Mouse (Mus musculus) heart, embryonic 16.5 days (tissue): ENCODE measurements around the gene Lingo1. TPM values are rescaled to one million over a fixed set of nuclear protein-coding genes. Genes with fewer than 3 reads are reported as not detected.
A peak's percentile ranks its signal among the peaks of the same experiment; 100 is the strongest.

Source experiments
- ATAC-seq: fragments of 200-750 bp; cut with Nextera tagmentation; replicated peaks from 2 replicates; pipeline ENCODE4 v1.8.0; 2017; ENCODE audit warnings: moderate number of reproducible peaks; ENCODE audit not compliant: insufficient read depth, low FRiP score; ENCODE audit errors: extremely low read depth
- H3K27ac ChIP-seq: fragments of 300-500 bp; sonication (generic); 2 replicates; pipeline ENCODE4 v1.5.1; 2014; ENCODE audit warnings: mild to moderate bottlenecking, low read length, control low read depth, moderate library complexity
- H3K27me3 ChIP-seq: fragments of 300-500 bp; sonication (generic); 2 replicates; pipeline ENCODE4 v1.6.1; 2014; ENCODE audit warnings: low read length, mixed read lengths; ENCODE audit not compliant: control insufficient read depth, insufficient read depth
- H3K36me3 ChIP-seq: fragments of 300-500 bp; sonication (generic); 2 replicates; pipeline ENCODE4 v1.6.1; 2014; ENCODE audit not compliant: control insufficient read depth, insufficient read depth
- H3K4me1 ChIP-seq: fragments of 300-500 bp; sonication (generic); 2 replicates; pipeline ENCODE4 v1.6.1; 2014; ENCODE audit warnings: low read length, mixed read lengths; ENCODE audit not compliant: control insufficient read depth, insufficient read depth
- H3K4me2 ChIP-seq: fragments of 300-500 bp; sonication (generic); 2 replicates; pipeline ENCODE4 v1.6.1; 2014; ENCODE audit warnings: low read depth, mild to moderate bottlenecking, control low read depth, low read length
- H3K4me3 ChIP-seq: fragments of 300-500 bp; sonication (generic); 2 replicates; pipeline ENCODE4 v1.5.1; 2014; ENCODE audit warnings: mild to moderate bottlenecking, control low read depth, low read length
- H3K9ac ChIP-seq: fragments of 300-500 bp; sonication (generic); 2 replicates; pipeline ENCODE4 v1.6.1; 2014; ENCODE audit warnings: low read length, control low read depth
- H3K9me3 ChIP-seq: fragments of 300-500 bp; sonication (generic); replicated peaks from 2 replicates; pipeline ENCODE4 v1.6.1; 2016; ENCODE audit warnings: low read length; ENCODE audit not compliant: control insufficient read depth
- WGBS: fragments of 180-500 bp; shearing (Covaris S2); extraction: QIAGEN DNeasy Blood & Tissue Kit; methylation state at CpG from one replicate; pipeline ENCODE4 v1.1.7; 2014; 5-methylcytosine and 5-hydroxymethylcytosine counted together
- polyA plus RNA-seq: library from polyadenylated mRNA; unstranded; fragments of >200 nt; fragmentation: Nextera tagmentation; extraction: Ambion mirVana; gene quantifications from 2 replicates; pipeline ENCODE4 v1.2.1, GENCODE M21; 2015

Gene Lingo1
- 1.3 and 1.8 TPM in 2 replicates for polyA plus RNA-seq

DNA sequence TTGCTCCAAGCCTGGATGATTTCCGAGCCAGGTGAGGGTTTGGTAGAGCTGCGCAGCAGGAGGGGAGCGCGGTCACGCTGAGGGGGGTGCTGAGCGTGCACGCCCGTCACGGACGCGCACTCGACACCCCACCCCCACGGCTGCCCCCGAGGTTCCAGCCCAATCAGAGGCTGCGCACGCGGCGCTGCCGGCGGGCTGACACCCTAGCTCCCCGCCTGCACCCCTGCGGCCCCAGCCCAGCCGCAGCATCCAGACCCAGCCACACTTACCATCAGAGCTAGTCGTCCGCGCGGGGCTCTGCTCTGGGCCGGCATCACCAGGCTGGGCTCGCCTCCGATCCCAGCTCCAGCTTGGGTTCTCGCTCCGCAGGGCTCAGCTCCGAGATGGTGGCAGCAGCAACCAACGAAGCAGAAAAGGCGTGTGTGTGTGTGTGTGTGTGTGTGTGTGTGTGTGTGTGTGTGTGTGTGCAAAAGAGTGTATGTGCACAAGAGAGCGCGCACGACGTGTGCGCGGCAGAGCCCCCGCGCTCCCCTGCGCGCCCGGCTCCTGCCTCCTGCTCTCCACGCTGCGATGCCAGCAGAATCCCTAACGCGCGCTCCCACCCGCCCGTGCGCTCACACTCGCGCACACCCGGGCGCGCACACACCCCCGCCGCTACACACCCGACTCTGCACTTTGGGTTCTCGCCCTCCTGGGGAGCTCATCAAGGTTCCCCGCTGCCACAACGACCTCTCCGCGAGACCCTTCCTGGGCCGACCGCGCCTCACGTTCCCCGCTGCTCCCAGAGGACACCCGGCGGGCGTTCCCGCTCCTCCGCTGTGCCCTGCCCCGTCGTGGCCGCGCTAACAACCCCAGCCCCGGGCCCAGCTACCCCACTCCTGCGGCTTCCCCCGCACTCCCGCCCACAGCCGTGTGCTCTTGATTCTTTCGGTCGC is at the start of gene Lingo1:
Gene Lingo1, minus strand, starts transcription at position 748 of the 935 bp plus-strand sequence.
- Histone ChIP-seq H3K36me3 (no peaks in the 10 kb centered on the region), H3K4me3 (peak within 1 kb of the TSS; percentile 54), H3K9ac (peak within 1 kb of the TSS; percentile 4; the same call in 1 of the 2 replicates), H3K27ac (no peak within 1 kb of the TSS), H3K4me2 (peak within 1 kb of the TSS; percentile 83), H3K27me3 (peaks cover 66% of the 10 kb centered on the region), H3K9me3 (no peaks in the 10 kb centered on the region), H3K4me1 (peaks cover 10% of the 10 kb centered on the region; the same call in 1 of the 2 replicates)
- under 1% methylated on average over 86 of the region's 88 CpGs for WGBS
- no peak for ATAC-seq

DNA sequence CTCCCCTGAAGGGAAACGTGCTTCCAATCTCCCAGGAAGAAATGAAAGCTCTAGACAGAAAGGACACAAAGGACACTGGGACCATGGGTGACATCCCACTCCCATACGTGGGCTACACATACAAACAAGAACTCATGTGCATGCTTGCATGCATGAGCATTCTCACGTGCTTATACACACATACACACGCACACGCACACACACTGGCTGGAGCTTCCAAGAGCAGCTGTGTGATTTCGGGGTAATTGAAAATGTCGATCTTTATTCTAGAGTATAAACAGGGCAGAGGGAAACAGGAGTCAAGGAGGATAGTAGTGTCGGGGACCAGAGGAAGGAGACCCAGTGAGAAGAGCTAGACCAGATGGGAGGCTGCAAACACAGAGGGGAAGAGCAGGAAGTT is 48.4 kb upstream of the Lingo1 start:
- Histone ChIP-seq H3K27me3 (no peaks in the 10 kb centered on the region), H3K4me2 (no peak overlapping the region), H3K27ac (no peak overlapping the region), H3K4me3 (no peak overlapping the region), H3K36me3 (no peaks in the 10 kb centered on the region), H3K9ac (no peak overlapping the region), H3K9me3 (no peaks in the 10 kb centered on the region), H3K4me1 (peaks cover 7% of the 10 kb centered on the region)
- ATAC-seq, result no peak
- WGBS, result 74% methylated on average over 8 of the region's 8 CpGs

DNA sequence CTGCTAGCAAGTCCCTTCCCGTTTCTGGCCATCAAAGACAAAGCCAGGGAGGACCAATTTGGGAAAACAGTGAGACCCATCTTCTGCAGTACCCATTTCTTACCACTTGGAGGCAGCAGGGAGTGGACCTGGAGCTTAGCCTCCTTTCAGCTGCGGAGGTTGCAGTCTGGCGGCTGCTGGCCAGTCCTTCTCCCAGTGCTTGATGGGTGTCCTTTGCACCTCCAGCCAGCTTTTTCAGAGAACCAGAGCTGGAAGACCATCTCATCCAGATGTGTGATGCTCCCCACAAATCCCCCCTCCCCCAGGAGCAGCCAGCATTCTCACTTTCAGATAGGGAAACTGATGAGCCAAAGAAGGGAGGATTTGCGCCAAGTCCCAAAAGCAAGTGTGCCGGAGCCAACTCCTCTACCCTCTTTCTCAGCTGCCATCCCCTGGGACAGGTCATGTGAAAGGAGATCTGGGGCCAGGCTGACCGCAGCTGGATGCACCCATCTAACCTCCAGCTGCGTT is 47.5 kb upstream of the Lingo1 start:
- Histone ChIP-seq H3K27ac (no peak overlapping the region), H3K4me2 (no peak overlapping the region), H3K4me3 (no peak overlapping the region), H3K9me3 (no peaks in the 10 kb centered on the region), H3K36me3 (no peaks in the 10 kb centered on the region), H3K4me1 (peaks cover 8% of the 10 kb centered on the region), H3K27me3 (no peaks in the 10 kb centered on the region), H3K9ac (no peak overlapping the region)
- no peak; the same call in 1 of the 2 replicates for ATAC-seq
- WGBS, result 39% methylated on average over 7 of the region's 7 CpGs

DNA sequence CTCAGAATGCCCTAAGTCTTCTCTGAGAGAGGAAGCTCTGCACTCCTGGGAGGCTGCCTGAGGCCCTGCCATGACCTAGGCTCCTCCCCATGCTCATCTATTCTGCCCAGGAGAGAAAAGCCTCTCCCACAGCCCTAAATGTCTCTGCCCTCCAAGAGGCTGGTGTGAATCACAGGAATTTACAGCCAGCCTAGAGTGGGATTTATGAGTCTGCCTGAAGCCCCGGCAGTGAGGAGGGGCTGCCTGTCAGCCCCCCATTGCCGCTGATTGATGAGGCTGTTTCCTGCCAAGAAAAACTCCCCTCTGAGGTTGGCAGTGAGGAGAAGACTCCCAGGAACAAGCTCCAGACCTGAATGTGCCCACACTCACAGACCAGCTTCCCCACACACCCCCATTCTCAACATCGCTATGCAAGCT is 46.0 kb upstream of the Lingo1 start:
- WGBS, result 37% methylated on average over 3 of the region's 3 CpGs
- Histone ChIP-seq H3K27me3 (no peaks in the 10 kb centered on the region), H3K27ac (no peak overlapping the region)

DNA sequence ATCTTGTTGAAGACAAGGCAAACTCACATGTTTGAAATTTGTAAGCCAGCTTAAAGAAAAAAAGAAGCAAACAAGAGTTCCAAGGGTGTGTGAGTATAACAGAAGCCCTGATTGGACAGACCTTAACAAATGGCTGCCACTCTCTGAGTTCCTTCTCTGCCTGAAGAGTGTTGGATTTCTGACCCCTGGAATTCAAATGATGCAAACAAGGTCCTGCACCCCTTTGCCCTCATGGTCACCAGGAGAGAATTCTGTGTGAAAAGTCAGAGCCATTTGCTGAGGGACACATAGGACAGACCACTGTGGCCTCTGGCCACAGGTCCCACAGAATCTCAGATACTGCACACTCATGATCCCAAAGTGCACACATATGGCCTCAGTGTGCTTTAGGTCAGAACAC is 45.6 kb upstream of the Lingo1 start:
- Histone ChIP-seq H3K27ac (no peak overlapping the region), H3K4me1 (peaks cover 8% of the 10 kb centered on the region), H3K4me3 (no peak overlapping the region), H3K9ac (no peak overlapping the region), H3K9me3 (no peaks in the 10 kb centered on the region), H3K27me3 (no peaks in the 10 kb centered on the region), H3K4me2 (no peak overlapping the region), H3K36me3 (no peaks in the 10 kb centered on the region)
- ATAC-seq, result no peak

More for the DNA sequence above, 46.0 kb upstream of the Lingo1 start:
- Histone ChIP-seq H3K4me3 (no peak overlapping the region), H3K4me2 (no peak overlapping the region), H3K36me3 (no peaks in the 10 kb centered on the region), H3K9ac (no peak overlapping the region), H3K4me1 (peaks cover 8% of the 10 kb centered on the region), H3K9me3 (no peaks in the 10 kb centered on the region)
- no peak for ATAC-seq

DNA sequence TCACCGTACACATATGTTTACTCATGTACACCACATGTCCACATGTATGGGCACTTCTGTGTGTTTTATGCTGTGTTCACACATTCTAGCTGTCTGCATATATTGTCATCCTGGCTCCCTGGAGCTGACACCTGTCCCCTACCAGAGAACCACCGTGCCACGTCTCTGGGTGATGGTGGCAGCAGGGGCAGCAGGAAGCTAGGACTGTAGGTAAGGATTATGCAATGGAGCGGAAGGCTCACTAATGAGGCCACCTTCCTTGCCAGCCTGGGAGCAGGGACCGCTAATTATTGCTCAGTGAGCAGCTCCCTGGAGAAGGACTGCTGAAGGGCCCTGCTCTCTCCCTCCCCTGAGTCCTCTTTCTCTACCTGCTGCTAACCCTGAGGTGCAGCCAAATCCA is 44.5 kb upstream of the Lingo1 start:
- Histone ChIP-seq H3K4me2 (no peak overlapping the region), H3K9me3 (no peaks in the 10 kb centered on the region), H3K27ac (no peak overlapping the region), H3K27me3 (no peaks in the 10 kb centered on the region), H3K36me3 (no peaks in the 10 kb centered on the region), H3K4me1 (peaks cover 10% of the 10 kb centered on the region), H3K4me3 (no peak overlapping the region), H3K9ac (no peak overlapping the region)
- WGBS, result 78% methylated on average over 5 of the region's 5 CpGs
- no peak for ATAC-seq

DNA sequence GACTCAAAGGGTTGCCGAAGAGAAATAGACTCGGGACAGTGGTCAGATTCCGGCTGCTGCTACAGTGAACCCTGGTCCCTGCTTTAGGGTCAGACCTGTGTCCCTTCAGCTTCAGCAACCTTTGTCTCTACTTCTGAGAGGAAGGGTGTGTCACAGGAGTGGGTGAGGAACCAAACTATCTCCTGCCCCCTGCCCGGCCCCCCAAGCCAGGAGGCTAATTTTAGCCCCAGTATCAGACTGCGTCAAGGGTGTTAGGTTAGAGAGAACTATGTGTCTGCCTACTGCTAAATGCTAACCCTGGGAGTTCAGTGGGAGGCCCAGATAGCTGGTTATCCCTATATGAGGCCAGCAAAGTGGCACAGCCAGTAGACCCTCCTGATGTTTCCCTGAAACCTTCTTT is 38.9 kb upstream of the Lingo1 start:
- Histone ChIP-seq H3K27ac (peak overlapping the region; percentile 71), H3K4me2 (no peak overlapping the region)

DNA sequence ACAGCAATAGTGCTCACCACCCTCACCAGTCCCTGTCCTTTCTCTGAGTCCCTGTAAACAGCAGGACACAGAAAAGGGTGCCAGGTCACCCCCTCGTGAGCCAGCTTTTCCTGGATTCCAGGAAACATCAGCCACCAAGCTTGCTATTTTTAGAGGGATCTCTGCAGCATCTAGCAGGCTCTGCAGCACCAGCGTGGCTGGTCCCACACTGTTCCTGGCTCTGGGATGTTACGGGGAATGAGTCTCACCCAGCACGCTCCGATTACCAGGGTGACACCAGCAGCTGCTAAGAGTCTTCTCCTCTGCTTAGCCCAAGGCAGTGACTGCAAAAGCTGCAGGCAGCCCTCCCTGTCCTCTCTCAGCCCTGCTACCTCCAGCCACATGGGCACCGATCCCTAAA is 36.6 kb upstream of the Lingo1 start:
- 22% methylated on average over 6 of the region's 6 CpGs for WGBS
- no peak; the same call in 1 of the 2 replicates for ATAC-seq
- Histone ChIP-seq H3K4me3 (no peak overlapping the region), H3K27me3 (no peaks in the 10 kb centered on the region), H3K36me3 (no peaks in the 10 kb centered on the region), H3K27ac (peak overlapping the region; percentile 30), H3K9ac (no peak overlapping the region), H3K4me1 (peaks cover 27% of the 10 kb centered on the region), H3K4me2 (no peak overlapping the region; the same call in 1 of the 2 replicates), H3K9me3 (no peaks in the 10 kb centered on the region)

More for the DNA sequence above, 38.9 kb upstream of the Lingo1 start:
- Histone ChIP-seq H3K27me3 (no peaks in the 10 kb centered on the region), H3K4me3 (no peak overlapping the region), H3K36me3 (no peaks in the 10 kb centered on the region), H3K9me3 (no peaks in the 10 kb centered on the region), H3K9ac (no peak overlapping the region), H3K4me1 (peaks cover 34% of the 10 kb centered on the region)
- WGBS, result 32% methylated on average over 5 of the region's 5 CpGs
- ATAC-seq, result peak; percentile 74

DNA sequence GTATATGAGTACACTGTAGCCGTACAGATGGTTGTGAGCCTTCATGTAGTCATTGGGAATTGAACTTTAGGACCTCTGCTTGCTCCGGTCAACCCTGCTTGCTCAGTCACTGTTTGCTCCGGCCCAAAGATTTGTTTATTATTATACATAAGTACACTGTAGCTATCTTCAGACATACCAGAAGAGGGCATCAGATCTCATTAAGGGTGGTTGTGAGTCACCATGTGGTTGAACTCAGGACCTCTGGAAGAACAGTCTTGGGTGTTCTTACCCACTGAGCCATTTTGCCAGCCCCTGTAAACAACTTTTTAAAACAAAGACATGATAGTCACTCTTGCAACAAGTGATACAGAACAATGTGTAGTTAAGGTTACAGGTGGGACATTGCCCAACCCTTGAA is 35.6 kb upstream of the Lingo1 start:
- H3K4me1 ChIP-seq, result peaks cover 27% of the 10 kb centered on the region
- peaks cover 2% of the 10 kb centered on the region; the same call in 1 of the 2 replicates for H3K27me3 ChIP-seq
- H3K36me3 ChIP-seq, result no peaks in the 10 kb centered on the region
- H3K4me3 ChIP-seq, result no peak overlapping the region
- H3K4me2 ChIP-seq, result no peak overlapping the region
- H3K27ac ChIP-seq, result no peak overlapping the region
- WGBS, result 88% methylated on average over 3 of the region's 3 CpGs
- H3K9me3 ChIP-seq, result no peaks in the 10 kb centered on the region
- no peak for ATAC-seq
- no peak overlapping the region for H3K9ac ChIP-seq
